Mouse (Mus musculus): ENCODE measurements around the gene Ttyh1.

DNA sequence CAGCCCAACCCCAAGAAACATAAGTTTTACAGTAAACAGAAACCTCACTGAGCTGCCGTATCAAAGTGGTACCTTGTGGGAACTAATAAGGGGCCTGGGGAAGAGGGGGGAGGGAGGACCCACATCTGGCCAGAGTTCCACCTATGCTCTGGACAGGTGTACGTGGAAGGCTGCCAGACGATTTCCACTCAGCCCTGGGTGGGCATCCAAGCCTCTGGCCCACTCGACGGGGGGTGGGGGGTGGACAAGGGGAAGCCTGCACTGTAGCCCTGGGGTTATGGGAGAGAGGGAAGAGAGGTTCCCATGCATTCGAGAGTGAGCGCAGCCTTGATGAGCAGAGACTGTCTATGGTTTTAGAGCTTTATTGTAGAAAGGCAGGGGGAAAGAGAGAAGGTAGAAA, 39.7 kb upstream of the Ttyh1 start:
- TF ChIP-seq CTCF (IDR thresholded peaks at IDR 0.05; ENCODE audit: low read depth) (no peak), EP300 (IDR thresholded peaks at IDR 0.05; ENCODE audit: low read depth) (no peak)
